ENCODE assay signal across 13 mouse cellular contexts in the genomic region with DNA sequence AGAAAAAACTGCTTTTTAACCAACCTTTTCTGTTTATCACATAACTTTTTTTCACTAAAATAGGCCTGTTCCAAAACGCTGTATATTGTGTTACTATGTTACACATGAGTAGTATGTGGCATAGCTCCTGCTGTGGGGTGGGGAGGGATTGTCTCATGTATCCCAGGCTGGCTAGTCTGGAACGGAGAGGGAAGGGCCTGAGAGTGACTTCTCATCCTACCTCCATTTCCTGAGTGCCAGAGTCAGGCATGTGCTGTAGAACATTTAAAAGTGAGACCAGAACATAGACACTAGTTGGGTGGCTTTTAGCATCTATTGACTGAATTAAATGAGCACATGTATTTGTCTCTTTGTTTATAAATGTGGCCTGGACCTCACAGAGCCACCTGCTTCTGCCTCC. TPM values are rescaled to one million over a fixed set of nuclear protein-coding genes. Genes with fewer than 3 reads are reported as not detected.
DNase-seq lines count a peak whose midpoint lies in the region; ATAC-seq and TF ChIP-seq lines count a peak whose summit lies in the region.
"Had no signal": no experiment of that assay in that cellular context is flagged by ENCODE, and none has a peak within 500 bp of the region (broad histone marks: within the 10 kb centered on the region; RNA-seq: fewer than 3 reads in every experiment).

No protein-coding gene starts in this region.

- DNase-seq in adrenal gland, adult (ENCODE audit: inconsistent age in 2 of 2, low spot score in 1 of 2), result peak; percentile 27 to 79
- DNase-seq in adrenal gland, postnatal 25 days, result no peak
- DNase-seq in kidney, postnatal 14 days, result no peak
- peak; percentile 15 for DNase-seq in 3T3-L1 (ENCODE audit: low read depth, low spot score)
- no peak for DNase-seq in intestine, embryonic 14.5 days (ENCODE audit: low spot score)
- DNase-seq in thymus, adult 2 months, result no peak
- DNase-seq: cerebellum, adult 9-11 months; heart, adult 2 months; kidney, adult 11 months; right cerebral cortex, postnatal 4 days had no signal

- H3K27me3 ChIP-seq in kidney, embryonic 15.5 days, result no peaks in the 10 kb centered on the region
- H3K27me3 ChIP-seq in intestine, embryonic 14.5 days (replicated peaks; ENCODE audit: control insufficient read depth, insufficient read depth, low read length), result no peaks in the 10 kb centered on the region
- H3K27me3 ChIP-seq in thymus, adult 2 months (ENCODE audit: control insufficient read depth, insufficient read depth, low read length), result no peaks in the 10 kb centered on the region

- H3K36me3 ChIP-seq in kidney, embryonic 15.5 days, result peaks cover 27% of the 10 kb centered on the region
- H3K36me3 ChIP-seq in intestine, embryonic 14.5 days (ENCODE audit: control insufficient read depth, insufficient read depth, low read length), result peaks cover 7% of the 10 kb centered on the region; the same call in 1 of the 2 replicates
- peaks cover 12% of the 10 kb centered on the region; the same call in 1 of the 2 replicates for H3K36me3 ChIP-seq in thymus, adult 2 months (ENCODE audit: control insufficient read depth, insufficient read depth, low read length)

- no peaks in the 10 kb centered on the region for H3K9me3 ChIP-seq in kidney, embryonic 15.5 days (replicated peaks)
- H3K9me3 ChIP-seq in intestine, embryonic 14.5 days (ENCODE audit: control insufficient read depth, low read length), result no peaks in the 10 kb centered on the region

- no peak for ATAC-seq in kidney, embryonic 15.5 days (replicated peaks; ENCODE audit: low FRiP score)
- no peak for ATAC-seq in intestine, embryonic 14.5 days (replicated peaks; ENCODE audit: low FRiP score, low TSS enrichment, low read depth)
- ATAC-seq in megakaryocyte-erythroid progenitor cell, adult 5-6 weeks (replicated peaks; ENCODE audit: low FRiP score, low TSS enrichment, poor library complexity, severe bottlenecking), result no peak
- ATAC-seq: forebrain, embryonic 16.5 days had no signal

- no peak overlapping the region for H3K27ac ChIP-seq in kidney, embryonic 15.5 days
- H3K27ac ChIP-seq in intestine, embryonic 14.5 days (ENCODE audit: low read depth), result no peak overlapping the region
- H3K27ac ChIP-seq in thymus, adult 2 months (ENCODE audit: control insufficient read depth, insufficient read depth, low read length), result no peak overlapping the region
- H3K27ac ChIP-seq: heart, adult 2 months had no signal

- H3K4me1 ChIP-seq in kidney, embryonic 15.5 days, result peaks cover 16% of the 10 kb centered on the region
- peaks cover 16% of the 10 kb centered on the region; the same call in 1 of the 2 replicates for H3K4me1 ChIP-seq in intestine, embryonic 14.5 days (replicated peaks; ENCODE audit: control insufficient read depth, insufficient read depth, low read length)
- H3K4me1 ChIP-seq in thymus, adult 2 months (replicated peaks; ENCODE audit: control insufficient read depth, insufficient read depth, low read length), result peaks cover 8% of the 10 kb centered on the region

- no peak overlapping the region for H3K4me3 ChIP-seq in kidney, embryonic 15.5 days (replicated peaks)
- no peak overlapping the region for H3K4me3 ChIP-seq in intestine, embryonic 14.5 days (ENCODE audit: low read depth, low read length)
- H3K4me3 ChIP-seq in thymus, adult 2 months (ENCODE audit: control insufficient read depth, insufficient read depth, low read length), result no peak overlapping the region

- 60% methylated on average over 2 of the region's 2 CpGs for whole genome bisulfite sequencing in kidney, embryonic 15.5 days
- 90% methylated on average over 2 of the region's 2 CpGs for WGBS in intestine, embryonic 14.5 days
- WGBS in thymus, adult 2 months, result 75% methylated on average over 2 of the region's 2 CpGs

- peak overlapping the region; percentile 20; the same call in 1 of the 2 replicates for H3K4me2 ChIP-seq in kidney, embryonic 15.5 days
- peak overlapping the region; percentile 85 for H3K4me2 ChIP-seq in intestine, embryonic 14.5 days (ENCODE audit: low read length)

- no peak for TF ChIP-seq POLR2A in thymus, adult 2 months (IDR thresholded peaks at IDR 0.05; ENCODE audit: control insufficient read depth, extremely low read depth, insufficient read depth, low read length, poor library complexity)

- no peak for TF ChIP-seq CTCF in thymus, adult 2 months (IDR thresholded peaks at IDR 0.05; ENCODE audit: borderline replicate concordance, control insufficient read depth, extremely low read depth, insufficient read depth, low read length, poor library complexity)

- H3K9ac ChIP-seq in kidney, embryonic 15.5 days, result no peak overlapping the region
- H3K9ac ChIP-seq in intestine, embryonic 14.5 days (ENCODE audit: low read length), result no peak overlapping the region

RNA-seq across cellular contexts. Expression of a gene that starts 2.1 kb away (rescaled TPM):
- total RNA-seq in adrenal gland, postnatal 25 days (2021), result 227 and 289 TPM in 2 replicates
- polyA plus RNA-seq in kidney, embryonic 15.5 days (2015; fragmentation: Nextera tagmentation; extraction: Ambion mirVana), result 143 and 146 TPM in 2 replicates
- 145 and 146 TPM in 2 replicates for polyA plus RNA-seq in intestine, embryonic 14.5 days (2014; fragmentation: Nextera tagmentation; extraction: Ambion mirVana)
- total RNA-seq in megakaryocyte-erythroid progenitor cell, adult 5-6 weeks (2014; fragmentation: Nextera tagmentation), result 33.5 and 42.6 TPM in 2 replicates
- total RNA-seq in megakaryocyte-erythroid progenitor cell, adult 5-6 weeks (2017), result 29.4 and 68.9 TPM in 2 replicates
- polyA plus RNA-seq in thymus, adult 2 months (2012; rRNA removed), result 10.7 and 12.4 TPM in 2 replicates

RNA-seq across cellular contexts. Expression of a gene that starts 45.1 kb away (rescaled TPM):
- total RNA-seq in adrenal gland, postnatal 25 days (2021), result 1,323 and 1,476 TPM in 2 replicates
- 484 and 494 TPM in 2 replicates for polyA plus RNA-seq in kidney, embryonic 15.5 days (2015; fragmentation: Nextera tagmentation; extraction: Ambion mirVana)
- 487 and 509 TPM in 2 replicates for polyA plus RNA-seq in intestine, embryonic 14.5 days (2014; fragmentation: Nextera tagmentation; extraction: Ambion mirVana)
- total RNA-seq in megakaryocyte-erythroid progenitor cell, adult 5-6 weeks (2014; fragmentation: Nextera tagmentation), result 526 and 530 TPM in 2 replicates
- total RNA-seq in megakaryocyte-erythroid progenitor cell, adult 5-6 weeks (2017), result 929 and 1,055 TPM in 2 replicates
- polyA plus RNA-seq in thymus, adult 2 months (2012; rRNA removed), result 28.3 and 31.5 TPM in 2 replicates

RNA-seq across cellular contexts. Expression of a gene that starts 45.2 kb away (rescaled TPM):
- total RNA-seq in adrenal gland, postnatal 25 days (2021), result 656 and 863 TPM in 2 replicates
- 501 and 586 TPM in 2 replicates for polyA plus RNA-seq in kidney, embryonic 15.5 days (2015; fragmentation: Nextera tagmentation; extraction: Ambion mirVana)
- polyA plus RNA-seq in intestine, embryonic 14.5 days (2014; fragmentation: Nextera tagmentation; extraction: Ambion mirVana), result 605 and 740 TPM in 2 replicates
- 836 and 866 TPM in 2 replicates for total RNA-seq in megakaryocyte-erythroid progenitor cell, adult 5-6 weeks (2014; fragmentation: Nextera tagmentation)
- 921 and 969 TPM in 2 replicates for total RNA-seq in megakaryocyte-erythroid progenitor cell, adult 5-6 weeks (2017)
- polyA plus RNA-seq in thymus, adult 2 months (2012; rRNA removed), result 33.2 and 38.3 TPM in 2 replicates

Comparison
In these comparisons a context has a peak if more than half of its experiments do, and no peak if none do; other contexts are left out.
1. DNase-seq: peak in adrenal gland, adult (2 of 2) and 3T3-L1 (single experiment); none in adrenal gland, postnatal 25 days (single experiment), kidney, postnatal 14 days (single experiment), intestine, embryonic 14.5 days (single experiment) and thymus, adult 2 months (single experiment).
2. RNA of a gene that starts 2.1 kb away (polyA plus RNA-seq): 145 to 146 TPM in intestine, embryonic 14.5 days and 143 to 146 TPM in kidney, embryonic 15.5 days; 10.7 to 12.4 TPM in thymus, adult 2 months; every median in the first group is over 10 times any median in the second.
3. RNA of a gene that starts 45.1 kb away (polyA plus RNA-seq): 487 to 509 TPM in intestine, embryonic 14.5 days and 484 to 494 TPM in kidney, embryonic 15.5 days; 28.3 to 31.5 TPM in thymus, adult 2 months; every median in the first group is over 10 times any median in the second.
4. RNA of a gene that starts 45.2 kb away (polyA plus RNA-seq): 605 to 740 TPM in intestine, embryonic 14.5 days and 501 to 586 TPM in kidney, embryonic 15.5 days; 33.2 to 38.3 TPM in thymus, adult 2 months; every median in the first group is over 10 times any median in the second.